Mouse (Mus musculus) ES-E14 (cell line): ENCODE measurements around the gene Gm10959. TPM values are rescaled to one million over a fixed set of nuclear protein-coding genes. Genes with fewer than 3 reads are reported as not detected.

Source experiments
- DNase-seq: peaks from one replicate; pipeline ENCODE4 v3.0.0-alpha.2; 2013; ENCODE audit warnings: low read depth, low spot score
- H3K27ac ChIP-seq: 2 replicates; pipeline ENCODE4 v1.5.1; 2012; ENCODE audit warnings: low read depth, mild to moderate bottlenecking, low read length, moderate library complexity, mixed read lengths; ENCODE audit not compliant: poor library complexity, insufficient read depth, severe bottlenecking
- H3K36me3 ChIP-seq: 2 replicates; pipeline ENCODE4 v1.6.1; 2012; ENCODE audit warnings: mild to moderate bottlenecking, low read length, moderate library complexity, mixed read lengths; ENCODE audit not compliant: control insufficient read depth, poor library complexity, insufficient read depth, severe bottlenecking
- H3K4me1 ChIP-seq, 2 experiments: fragments of 150-350 bp in 1 of 2; sonication (generic) in 1 of 2; 2 replicates each; pipeline ENCODE4 v1.6.1; 2012; ENCODE audit warnings: low read length in 2 of 2, mild to moderate bottlenecking in 1 of 2, mixed read lengths in 1 of 2; ENCODE audit not compliant: control insufficient read depth in 2 of 2, insufficient read depth in 2 of 2, poor library complexity in 1 of 2
- H3K4me3 ChIP-seq, 2 experiments: fragments of 150-350 bp in 1 of 2; sonication (generic) in 1 of 2; 2 replicates each; pipeline ENCODE4 v1.5.1; 2012; ENCODE audit warnings: low read length in 2 of 2, low read depth in 1 of 2, mild to moderate bottlenecking in 1 of 2, mixed read lengths in 1 of 2; ENCODE audit not compliant: insufficient read depth in 1 of 2, poor library complexity in 1 of 2, severe bottlenecking in 1 of 2
- H3K9ac ChIP-seq: 2 replicates; pipeline ENCODE4 v1.6.1; 2012; ENCODE audit warnings: low read depth, mild to moderate bottlenecking, low read length, mixed read lengths; ENCODE audit not compliant: poor library complexity, insufficient read depth, severe bottlenecking
- H3K9me3 ChIP-seq: fragments of 150-350 bp; sonication (generic); 2 replicates; pipeline ENCODE4 v1.6.1; 2012; ENCODE audit warnings: low read depth, mild to moderate bottlenecking, low read length; ENCODE audit not compliant: control insufficient read depth, insufficient read depth
- CHD2 ChIP-seq: IDR thresholded peaks from 2 replicates; pipeline ENCODE4 v1.6.1; 2014; ENCODE audit warnings: mild to moderate bottlenecking, low read depth, low read length, inconsistent platforms
- HCFC1 ChIP-seq: IDR thresholded peaks from 2 replicates; pipeline ENCODE4 v1.6.1; 2012; ENCODE audit warnings: low read length, inconsistent platforms, borderline replicate concordance; ENCODE audit not compliant: insufficient read depth
- MAFK ChIP-seq: IDR thresholded peaks from 2 replicates; pipeline ENCODE4 v1.6.1; 2014; ENCODE audit warnings: mild to moderate bottlenecking, low read depth, low read length, inconsistent platforms; ENCODE audit not compliant: insufficient read depth
- ZC3H11A ChIP-seq: IDR thresholded peaks from 2 replicates; pipeline ENCODE4 v1.6.1; 2012; ENCODE audit warnings: low read depth, mild to moderate bottlenecking, inconsistent platforms, low read length, borderline replicate concordance
- ZNF384 ChIP-seq: IDR thresholded peaks from 2 replicates; pipeline ENCODE4 v1.6.1; 2012; ENCODE audit warnings: low read depth, low read length, inconsistent platforms
- in situ Hi-C, 2 experiments: fragments of 600-800 bp; cut with MboI; formaldehyde crosslinking; loops; one replicate each; pipeline ENCODE4 v1.15.1; 2025; ENCODE audit warnings: low sequenced_read_pairs in 2 of 2, inconsistent platforms in 1 of 2; ENCODE audit not compliant: unreplicated experiment in 2 of 2
- total RNA-seq: library from RNA; depleted of rRNA; stranded (reverse); fragments of 300-350 nt; gene quantifications from 2 replicates; pipeline ENCODE4 v1.2.3, GENCODE M21; 2012

Gene Gm10959
- total RNA-seq, 1 experiment = not detected

DNA sequence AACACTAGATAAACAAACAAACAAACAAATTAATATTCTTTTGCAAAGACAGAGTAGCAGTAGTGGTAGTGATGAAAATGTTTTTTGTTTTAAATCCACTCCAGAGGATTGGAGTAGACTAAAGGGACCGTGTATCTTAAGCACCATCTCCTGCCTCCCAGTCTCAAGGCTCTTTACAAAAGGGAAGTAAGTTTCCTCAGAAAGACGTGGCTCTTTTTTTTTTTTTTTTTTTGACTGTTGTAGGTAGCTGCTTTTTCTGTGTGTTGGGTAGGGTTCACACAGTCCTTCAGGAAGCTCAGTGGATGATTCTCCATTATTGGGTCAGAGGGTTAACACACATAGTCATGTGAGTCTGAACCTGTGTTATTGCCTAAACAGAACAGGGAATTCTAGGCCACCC is 488 bp downstream of the Gm10959 start:
- H3K4me1 ChIP-seq = peaks cover 0 to 14% of the 10 kb centered on the region in 2 experiments; a peak in 2 of 4 replicates
- H3K9me3 ChIP-seq = no peaks in the 10 kb centered on the region
- in situ Hi-C loops = no loop called here

GRCm38 (mm10) chr3:122916191-122916680 is 2.9 kb downstream of the Gm10959 start:
- no peak overlapping the region for H3K27ac ChIP-seq
- TF ChIP-seq ZC3H11A = no peak
- TF ChIP-seq ZNF384 = no peak
- no peak for TF ChIP-seq CHD2
- no peak for TF ChIP-seq MAFK
- no peak for TF ChIP-seq HCFC1
- no peaks in the 10 kb centered on the region for H3K36me3 ChIP-seq
- no peaks in the 10 kb centered on the region for H3K9me3 ChIP-seq
- no peak overlapping the region for H3K4me3 ChIP-seq
- H3K4me1 ChIP-seq = peaks cover 0 to 9% of the 10 kb centered on the region in 2 experiments; a peak in 1 of 4 replicates
- no peak overlapping the region for H3K9ac ChIP-seq
- DNase-seq = no peak
- in situ Hi-C loops = no loop called here

More for the DNA sequence above, 488 bp downstream of the Gm10959 start:
- no peak for DNase-seq
- Histone ChIP-seq H3K27ac (no peak overlapping the region), H3K4me3 (no peak overlapping the region), H3K9ac (no peak overlapping the region), H3K36me3 (no peaks in the 10 kb centered on the region)
- no peak for TF ChIP-seq ZNF384
- TF ChIP-seq HCFC1 = no peak
- no peak for TF ChIP-seq CHD2
- no peak for TF ChIP-seq MAFK
- no peak for TF ChIP-seq ZC3H11A

GRCm38 (mm10) chr3:122915493-122915892 is 3.7 kb downstream of the Gm10959 start:
- H3K9me3 ChIP-seq = no peaks in the 10 kb centered on the region
- H3K4me1 ChIP-seq = peaks cover 0 to 3% of the 10 kb centered on the region in 2 experiments; a peak in 1 of 4 replicates
- in situ Hi-C loops = no loop called here
- no peak for DNase-seq
- H3K27ac ChIP-seq = no peak overlapping the region
- TF ChIP-seq ZC3H11A = no peak
- no peak for TF ChIP-seq CHD2
- TF ChIP-seq MAFK = no peak
- no peak for TF ChIP-seq HCFC1
- TF ChIP-seq ZNF384 = no peak
- no peak overlapping the region for H3K4me3 ChIP-seq
- H3K36me3 ChIP-seq = no peaks in the 10 kb centered on the region
- no peak overlapping the region for H3K9ac ChIP-seq

DNA sequence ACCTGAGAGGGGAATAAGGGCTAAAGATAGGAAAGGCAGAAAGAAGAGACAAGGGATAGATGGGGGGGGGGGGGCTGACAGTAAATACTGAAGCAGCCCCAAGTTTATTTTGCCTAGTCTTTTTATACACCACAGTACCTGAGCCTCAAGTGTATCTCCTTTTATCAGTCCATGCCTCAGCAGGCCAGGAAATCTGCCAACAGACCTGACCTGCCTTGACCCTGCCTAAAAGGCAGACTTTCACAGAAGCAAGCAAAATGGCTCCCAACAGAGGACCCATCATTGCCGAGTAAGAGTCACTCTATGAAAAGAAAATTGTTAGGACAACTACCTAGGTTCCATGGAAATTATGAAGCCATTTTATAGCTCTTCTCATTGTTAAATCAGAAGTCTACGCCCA is 11.3 kb downstream of the Gm10959 start:
- H3K9me3 ChIP-seq = no peaks in the 10 kb centered on the region
- no peak overlapping the region for H3K4me3 ChIP-seq
- H3K9ac ChIP-seq = no peak overlapping the region
- H3K27ac ChIP-seq = no peak overlapping the region
- in situ Hi-C loops = loop anchor here in 1 of 2 experiments (10.0 kb wide), 1 partner anchor 263 kb away; no protein-coding TSS in a partner anchor
- H3K36me3 ChIP-seq = no peaks in the 10 kb centered on the region
- no peaks in the 10 kb centered on the region for H3K4me1 ChIP-seq
- no peak for DNase-seq
- no peak for TF ChIP-seq MAFK
- TF ChIP-seq ZNF384 = no peak
- TF ChIP-seq CHD2 = no peak
- TF ChIP-seq HCFC1 = no peak
- TF ChIP-seq ZC3H11A = no peak
